7 mouse cellular contexts compared by ENCODE assay signal in the genomic region with DNA sequence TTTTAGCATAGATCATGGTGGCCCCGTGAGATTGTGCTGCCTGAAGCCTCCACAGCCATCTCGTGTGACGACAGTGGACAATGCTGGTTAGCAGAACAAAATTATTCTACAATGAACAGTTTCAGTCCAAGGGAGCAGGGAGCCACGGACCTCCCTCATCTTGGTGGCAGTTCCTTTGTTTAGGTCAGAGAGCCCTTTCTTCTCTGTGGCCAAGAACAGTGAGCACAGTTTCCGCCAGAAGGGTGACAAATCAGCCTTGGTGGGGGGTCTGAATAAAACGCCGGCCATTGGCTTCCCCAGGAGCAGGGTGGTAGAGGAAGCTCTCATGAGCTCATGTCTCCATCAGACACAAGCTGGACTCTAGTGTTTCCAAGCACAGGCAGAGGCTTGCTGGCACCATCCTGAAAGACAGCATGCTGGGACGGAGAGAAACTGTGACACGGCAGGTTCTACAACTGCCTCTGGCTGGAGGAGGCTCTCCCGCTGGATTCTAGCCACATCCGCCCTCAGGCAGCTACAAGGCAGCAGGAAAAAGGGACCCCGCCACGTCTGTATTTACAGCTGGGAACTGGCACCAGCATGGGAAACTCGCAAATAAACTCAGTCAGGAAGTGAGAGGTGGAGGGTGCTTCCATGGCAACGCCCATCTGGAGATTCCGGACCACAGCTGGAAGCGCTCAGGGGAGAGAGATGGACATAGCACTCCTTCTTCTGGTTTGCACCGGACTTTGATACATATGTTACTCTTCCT.
DNase-seq lines count a peak whose midpoint lies in the region; ATAC-seq and TF ChIP-seq lines count a peak whose summit lies in the region.

No protein-coding gene starts in this region.

- H3K27me3 ChIP-seq in embryonic facial prominence, embryonic 10.5 days (replicated peaks; ENCODE audit: low read depth, poor library complexity, severe bottlenecking) = no peaks in the 10 kb centered on the region
- no peaks in the 10 kb centered on the region for H3K27me3 ChIP-seq in liver, embryonic 11.5 days (replicated peaks; ENCODE audit: control insufficient read depth, insufficient read depth, low read length)
- no peaks in the 10 kb centered on the region for H3K27me3 ChIP-seq in neural tube, embryonic 13.5 days

- no peak for TF ChIP-seq POLR2A in brain, embryonic 14.5 days (IDR thresholded peaks at IDR 0.05; ENCODE audit: borderline replicate concordance, extremely low read depth, insufficient read depth, insufficient read length, poor library complexity, severe bottlenecking)

- peak; percentile 70 for DNase-seq in brain, embryonic 14.5 days (ENCODE audit: low read depth)
- DNase-seq in embryonic facial prominence, embryonic 10.5 days (ENCODE audit: low spot score) = peak; percentile 79
- peak; percentile 81 for DNase-seq in heart, adult 8-10 months (ENCODE audit: low spot score)
- DNase-seq in kidney, adult 18-20 months = peak; percentile 68
- DNase-seq in liver, embryonic 11.5 days (ENCODE audit: low spot score) = no peak

- H3K9me3 ChIP-seq in embryonic facial prominence, embryonic 10.5 days = no peaks in the 10 kb centered on the region
- no peaks in the 10 kb centered on the region for H3K9me3 ChIP-seq in liver, embryonic 11.5 days (ENCODE audit: control insufficient read depth, low read length)
- no peaks in the 10 kb centered on the region for H3K9me3 ChIP-seq in neural tube, embryonic 13.5 days

- 18% methylated on average over 18 of the region's 18 CpGs for WGBS in embryonic facial prominence, embryonic 10.5 days
- WGBS in liver, embryonic 11.5 days = 38% methylated on average over 18 of the region's 18 CpGs
- 9% methylated on average over 18 of the region's 18 CpGs for WGBS in neural tube, embryonic 13.5 days

- TF ChIP-seq CTCF in brain, embryonic 14.5 days (IDR thresholded peaks at IDR 0.05; ENCODE audit: borderline replicate concordance, extremely low read depth, insufficient read depth, insufficient read length) = no peak

- H3K4me2 ChIP-seq in liver, embryonic 11.5 days = 0 out of 2 replicates have a peak overlapping the region, but pooled peaks have one; percentile 6
- peak overlapping the region; percentile 37 for H3K4me2 ChIP-seq in neural tube, embryonic 13.5 days

- H3K36me3 ChIP-seq in embryonic facial prominence, embryonic 10.5 days (replicated peaks) = no peaks in the 10 kb centered on the region
- no peaks in the 10 kb centered on the region for H3K36me3 ChIP-seq in liver, embryonic 11.5 days (ENCODE audit: control insufficient read depth, insufficient read depth, low read length)
- no peaks in the 10 kb centered on the region for H3K36me3 ChIP-seq in neural tube, embryonic 13.5 days

- 0 out of 2 replicates have a peak, but pooled peaks have one; percentile 18 for ATAC-seq in liver, embryonic 11.5 days (replicated peaks; ENCODE audit: low FRiP score)
- ATAC-seq in neural tube, embryonic 13.5 days (ENCODE audit: low read depth) = peak; percentile 74
- no peak for ATAC-seq in CD4-positive, CD25-positive, alpha-beta regulatory T cell, adult 4 months

- H3K9ac ChIP-seq in liver, embryonic 11.5 days (ENCODE audit: low read depth, low read length) = no peak overlapping the region
- peak overlapping the region; percentile 44; the same call in 1 of the 2 replicates for H3K9ac ChIP-seq in neural tube, embryonic 13.5 days

- peak overlapping the region; percentile 29; the same call in 1 of the 2 replicates for H3K4me3 ChIP-seq in embryonic facial prominence, embryonic 10.5 days
- H3K4me3 ChIP-seq in liver, embryonic 11.5 days (ENCODE audit: low read depth, low read length) = no peak overlapping the region
- H3K4me3 ChIP-seq in neural tube, embryonic 13.5 days = 0 out of 2 replicates have a peak overlapping the region, but pooled peaks have one; percentile 2

- peaks cover 47% of the 10 kb centered on the region for H3K4me1 ChIP-seq in embryonic facial prominence, embryonic 10.5 days
- H3K4me1 ChIP-seq in liver, embryonic 11.5 days (replicated peaks; ENCODE audit: control insufficient read depth, insufficient read depth, low read length) = peaks cover 13% of the 10 kb centered on the region
- H3K4me1 ChIP-seq in neural tube, embryonic 13.5 days (replicated peaks) = peaks cover 25% of the 10 kb centered on the region

- H3K27ac ChIP-seq in embryonic facial prominence, embryonic 10.5 days (replicated peaks) = peak overlapping the region; percentile 83
- H3K27ac ChIP-seq in liver, embryonic 11.5 days (ENCODE audit: low read depth, low read length) = peak overlapping the region; percentile 57
- H3K27ac ChIP-seq in neural tube, embryonic 13.5 days (replicated peaks) = peak overlapping the region; percentile 70
